Mouse (Mus musculus) small intestine, adult 2 months (tissue): ENCODE data around the gene Rsf1. TPM values are rescaled to one million over a fixed set of nuclear protein-coding genes. Genes with fewer than 3 reads are reported as not detected.
A peak's percentile ranks its signal among the peaks of the same experiment; 100 is the strongest.

ENCODE experiments used
- H3K27ac ChIP-seq: fragments of 200-500 bp; 2 replicates; pipeline ENCODE4 v1.5.1; 2012; ENCODE audit warnings: low read depth, low read length, control low read depth, inconsistent platforms; ENCODE audit not compliant: insufficient read depth
- H3K27me3 ChIP-seq: fragments of 200-500 bp; 2 replicates; pipeline ENCODE4 v1.6.1; 2012; ENCODE audit warnings: mild to moderate bottlenecking, moderate library complexity, low read length, inconsistent platforms; ENCODE audit not compliant: control insufficient read depth, insufficient read depth
- H3K36me3 ChIP-seq: fragments of 200-500 bp; 2 replicates; pipeline ENCODE4 v1.6.1; 2012; ENCODE audit warnings: mild to moderate bottlenecking, low read length, control low read depth, inconsistent platforms; ENCODE audit not compliant: control insufficient read depth, insufficient read depth
- H3K4me1 ChIP-seq: fragments of 200-500 bp; 2 replicates; pipeline ENCODE4 v1.6.1; 2012; ENCODE audit warnings: low read length, inconsistent platforms, mixed read lengths; ENCODE audit not compliant: control insufficient read depth, insufficient read depth, insufficient read length
- H3K4me3 ChIP-seq: fragments of 200-500 bp; 2 replicates; pipeline ENCODE4 v1.5.1; 2012; ENCODE audit warnings: low read depth, mild to moderate bottlenecking, control low read depth, inconsistent platforms, low read length, moderate library complexity
- CTCF ChIP-seq: fragments of 200-500 bp; IDR thresholded peaks from 2 replicates; pipeline ENCODE4 v1.5.1; 2012; ENCODE audit warnings: low read depth, mild to moderate bottlenecking, control low read depth, inconsistent platforms, low read length, moderate library complexity, mixed read lengths; ENCODE audit not compliant: insufficient replicate concordance, insufficient read length; ENCODE audit errors: extremely low read depth
- POLR2A ChIP-seq: fragments of 200-500 bp; IDR thresholded peaks from 2 replicates; pipeline ENCODE4 v1.6.1; 2012; ENCODE audit warnings: low read depth, mild to moderate bottlenecking, control low read depth, inconsistent platforms, low read length, moderate library complexity
- WGBS: fragments of 180-500 bp; shearing (Covaris S2); methylation state at CpG from one replicate; pipeline ENCODE4 v1.1.7; 2018; 5-methylcytosine and 5-hydroxymethylcytosine counted together
- polyA plus RNA-seq: library from polyadenylated mRNA; depleted of rRNA; stranded (reverse); fragments of >200 nt; gene quantifications from 2 replicates; pipeline ENCODE4 v1.2.3, GENCODE M21; 2012

Gene Rsf1
- polyA plus RNA-seq, 1 experiment, result 0.93 TPM

DNA sequence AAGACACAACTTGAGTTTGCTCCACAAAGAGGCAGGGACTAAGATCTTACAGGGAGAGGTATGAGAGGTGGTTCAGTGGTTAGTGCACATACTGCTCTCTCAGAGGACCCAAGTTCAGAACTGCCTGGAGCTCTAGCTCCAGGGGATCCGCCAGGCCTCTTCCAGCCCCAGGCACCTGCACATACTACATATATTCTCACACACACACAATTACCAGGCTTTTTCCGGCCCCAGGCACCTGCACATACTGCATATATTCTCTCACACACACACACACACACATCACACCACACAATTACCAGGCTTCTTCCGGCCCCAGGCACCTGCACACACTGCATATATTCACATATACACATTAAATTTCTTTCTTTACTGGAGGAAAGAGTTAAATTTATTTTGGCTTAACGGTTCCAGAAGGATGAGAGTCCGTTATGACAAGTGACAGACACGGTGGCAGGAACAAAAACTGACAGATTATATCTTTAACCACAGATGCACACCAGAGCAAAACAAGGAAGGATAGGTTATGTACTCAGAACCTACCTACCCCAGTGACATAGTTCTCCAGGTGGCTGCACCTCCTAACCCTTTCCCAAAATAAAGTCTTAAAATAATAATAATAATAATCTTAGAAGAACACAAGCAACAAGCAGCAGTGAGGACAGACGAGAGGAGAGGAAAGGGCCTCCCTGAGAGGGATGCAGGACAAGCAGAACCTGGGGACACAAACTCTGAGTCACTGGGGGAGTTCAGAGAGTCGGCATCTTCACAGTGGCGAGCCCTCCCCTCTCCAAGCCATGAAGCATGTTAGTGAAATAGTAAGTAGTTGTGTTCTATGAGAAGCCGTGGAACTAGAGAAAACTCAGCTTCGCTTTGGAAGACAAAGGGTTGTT, 144.2 kb downstream of the Rsf1 start:
- Histone ChIP-seq H3K27ac (no peak overlapping the region), H3K27me3 (no peaks in the 10 kb centered on the region), H3K4me1 (no peaks in the 10 kb centered on the region), H3K36me3 (peaks cover 26% of the 10 kb centered on the region), H3K4me3 (no peak overlapping the region)
- no peak for TF ChIP-seq POLR2A
- TF ChIP-seq CTCF, result no peak
- 79% methylated on average over 11 of the region's 11 CpGs for WGBS

DNA sequence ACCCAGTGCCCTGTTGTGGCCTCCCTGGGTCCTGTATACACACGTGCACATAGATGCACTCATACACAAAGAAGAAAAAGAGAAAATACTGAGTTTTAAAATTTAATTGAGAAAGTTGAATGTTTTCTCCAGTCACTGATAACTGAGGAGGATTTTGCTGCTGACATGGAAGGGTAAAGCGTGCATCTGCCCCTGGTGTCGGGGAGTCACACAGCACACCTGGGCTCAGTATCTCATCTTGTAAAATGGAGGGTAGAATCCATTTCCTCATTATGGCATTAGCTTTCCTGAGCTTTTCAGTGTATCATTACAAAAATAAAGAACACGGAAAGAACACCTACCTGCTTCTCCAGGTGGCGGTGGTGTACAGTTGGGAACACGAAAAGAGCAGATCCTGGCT, 145.7 kb downstream of the Rsf1 start:
- TF ChIP-seq POLR2A, result no peak
- TF ChIP-seq CTCF, result no peak
- Histone ChIP-seq H3K27me3 (no peaks in the 10 kb centered on the region), H3K4me3 (no peak overlapping the region), H3K36me3 (peaks cover 18% of the 10 kb centered on the region), H3K4me1 (no peaks in the 10 kb centered on the region; the same call in 1 of the 2 replicates), H3K27ac (no peak overlapping the region)
- 92% methylated on average over 6 of the region's 6 CpGs for WGBS

DNA sequence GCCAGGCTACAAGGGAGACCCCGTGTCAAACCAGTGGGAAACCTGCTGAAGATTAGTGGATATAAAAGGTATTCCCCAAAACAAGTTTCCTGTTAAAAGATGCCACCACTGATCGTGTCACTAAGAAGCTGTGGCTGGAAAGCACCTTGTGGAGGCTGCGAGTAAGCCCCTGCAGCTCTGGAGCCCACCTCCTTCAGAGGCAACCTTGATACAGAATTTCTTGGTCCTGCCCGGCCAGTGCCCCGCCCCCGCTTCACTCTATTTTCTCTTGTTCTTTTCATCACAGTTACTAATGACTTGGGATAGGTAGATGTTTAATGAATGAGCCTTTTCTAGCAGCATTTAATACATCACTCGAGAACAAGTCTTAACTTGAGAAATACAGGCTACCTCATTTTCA, 146.4 kb downstream of the Rsf1 start:
- no peak overlapping the region for H3K4me3 ChIP-seq
- peaks cover 3% of the 10 kb centered on the region; the same call in 1 of the 2 replicates for H3K4me1 ChIP-seq
- peaks cover 17% of the 10 kb centered on the region for H3K36me3 ChIP-seq
- no peak overlapping the region for H3K27ac ChIP-seq
- TF ChIP-seq CTCF (no peak), POLR2A (no peak)
- no peaks in the 10 kb centered on the region for H3K27me3 ChIP-seq
- 91% methylated on average over 7 of the region's 7 CpGs for WGBS

DNA sequence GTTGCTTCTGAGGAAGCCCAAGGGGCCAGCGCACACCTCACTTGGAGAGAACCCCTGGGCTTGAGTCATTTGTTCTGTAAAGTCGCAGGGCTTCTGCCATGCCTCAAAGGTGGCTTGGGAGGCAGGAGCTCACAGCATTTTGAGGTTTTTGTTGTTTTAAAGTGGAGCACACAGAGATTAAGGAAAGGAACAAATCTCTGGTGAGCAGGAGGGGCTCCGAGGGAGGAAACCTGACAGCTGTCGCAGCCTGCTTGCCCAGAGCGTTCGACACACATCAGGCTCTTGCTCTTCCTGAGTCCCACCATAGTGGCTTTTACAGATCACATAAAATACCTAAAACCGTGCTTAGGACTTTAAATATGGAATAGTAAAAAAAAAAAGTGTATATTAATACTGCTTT, 147.1 kb downstream of the Rsf1 start:
- no peak overlapping the region for H3K27ac ChIP-seq
- TF ChIP-seq POLR2A, result no peak
- no peak for TF ChIP-seq CTCF
- no peaks in the 10 kb centered on the region for H3K27me3 ChIP-seq
- no peak overlapping the region for H3K4me3 ChIP-seq
- peaks cover 16% of the 10 kb centered on the region for H3K36me3 ChIP-seq
- 84% methylated on average over 7 of the region's 7 CpGs for WGBS
- peaks cover 3% of the 10 kb centered on the region; the same call in 1 of the 2 replicates for H3K4me1 ChIP-seq

DNA sequence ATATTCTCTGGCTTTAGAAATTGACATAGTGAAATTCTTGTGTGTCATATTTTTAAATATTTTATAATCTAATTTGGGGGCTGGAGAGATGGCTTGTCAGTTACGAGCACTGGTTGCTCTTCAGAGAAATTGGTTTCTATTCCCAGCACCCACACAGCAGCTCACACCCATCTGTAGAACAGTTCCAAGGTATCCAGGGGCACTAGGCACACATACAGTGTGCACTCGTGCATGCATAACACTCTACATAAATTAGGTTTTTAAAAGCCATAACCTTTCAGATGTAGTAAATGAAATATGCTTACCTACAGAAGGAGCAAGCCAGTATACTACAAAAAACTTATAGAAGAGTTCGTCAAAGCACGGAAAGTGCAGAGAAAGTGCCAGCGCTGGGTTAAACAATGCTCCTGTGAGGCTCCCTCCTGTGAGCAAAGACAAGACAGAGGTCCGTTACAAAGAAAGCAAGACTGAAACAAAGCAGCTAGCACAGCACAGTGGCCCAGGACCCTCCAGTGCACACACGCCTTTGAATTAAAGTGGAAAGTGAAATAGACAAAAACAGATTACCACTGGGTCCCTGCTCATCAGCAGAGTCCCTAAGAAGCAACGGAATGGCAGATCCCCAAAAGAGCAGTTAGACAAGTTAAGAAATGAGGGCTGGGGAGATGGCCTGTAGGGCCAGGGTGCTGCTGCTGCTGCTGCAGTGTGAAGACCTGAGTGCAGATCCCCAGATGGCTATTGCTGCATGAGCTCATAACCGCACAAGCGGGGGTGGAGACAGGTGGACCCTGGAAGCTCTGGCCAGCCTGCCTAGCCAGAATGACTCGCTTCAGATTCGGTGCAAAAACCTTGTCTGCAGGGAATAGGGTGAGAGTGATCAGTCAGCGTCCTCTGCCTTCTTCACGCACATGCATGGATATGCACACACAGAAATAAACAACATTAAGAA, 149.3 kb downstream of the Rsf1 start:
- no peak for TF ChIP-seq CTCF
- TF ChIP-seq POLR2A, result no peak
- H3K4me1 ChIP-seq, result peaks cover 3% of the 10 kb centered on the region; the same call in 1 of the 2 replicates
- no peaks in the 10 kb centered on the region for H3K27me3 ChIP-seq
- WGBS, result 87% methylated on average over 14 of the region's 14 CpGs
- H3K27ac ChIP-seq, result no peak overlapping the region
- no peak overlapping the region for H3K4me3 ChIP-seq
- H3K36me3 ChIP-seq, result peaks cover 13% of the 10 kb centered on the region

DNA sequence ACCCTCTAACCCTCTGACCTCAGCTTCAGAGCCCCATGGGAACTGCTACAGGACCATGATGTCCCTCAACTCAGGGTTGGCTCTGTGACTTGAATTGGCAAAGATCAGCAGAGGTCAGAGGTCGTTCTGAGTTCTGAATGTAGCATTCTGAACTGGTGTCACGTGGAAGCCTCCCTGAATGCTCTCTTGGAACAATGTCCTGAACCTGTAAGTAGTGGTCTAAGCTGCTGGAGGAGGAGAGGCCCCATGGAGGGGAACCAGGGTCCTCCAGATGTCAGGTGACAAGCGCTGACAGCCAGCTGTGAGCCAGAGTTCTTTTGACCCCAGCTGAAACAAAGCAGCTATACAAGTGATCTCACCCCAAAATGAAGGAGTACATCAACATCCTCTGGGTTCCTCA, 150.7 kb downstream of the Rsf1 start:
- peaks cover 3% of the 10 kb centered on the region; the same call in 1 of the 2 replicates for H3K4me1 ChIP-seq
- WGBS, result 64% methylated on average over 3 of the region's 3 CpGs
- TF ChIP-seq POLR2A (no peak), CTCF (no peak)
- H3K4me3 ChIP-seq, result no peak overlapping the region
- H3K27ac ChIP-seq, result no peak overlapping the region
- H3K27me3 ChIP-seq, result no peaks in the 10 kb centered on the region
- H3K36me3 ChIP-seq, result peaks cover 13% of the 10 kb centered on the region

DNA sequence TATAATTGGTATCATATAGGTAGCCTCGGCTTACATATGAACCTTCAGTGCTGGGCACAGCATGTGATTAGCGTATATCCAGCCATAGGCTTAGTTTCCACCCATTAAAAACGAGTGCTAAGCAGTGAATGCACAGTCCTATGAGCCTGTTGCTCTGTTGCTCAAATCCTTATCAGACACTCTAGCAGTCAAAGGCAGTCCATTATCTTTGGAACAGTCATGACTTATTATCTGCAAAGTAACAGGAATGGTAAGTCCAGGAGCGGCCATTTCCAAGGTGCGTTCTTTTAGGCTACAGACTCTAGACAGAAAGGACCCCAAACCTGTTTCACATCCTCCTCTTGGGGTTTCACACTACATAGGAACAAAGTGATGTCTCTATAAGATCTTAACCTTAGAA, 153.9 kb downstream of the Rsf1 start:
- TF ChIP-seq CTCF, result no peak
- no peak for TF ChIP-seq POLR2A
- Histone ChIP-seq H3K4me3 (no peak overlapping the region), H3K4me1 (peaks cover 3% of the 10 kb centered on the region; the same call in 1 of the 2 replicates), H3K27me3 (no peaks in the 10 kb centered on the region), H3K36me3 (no peaks in the 10 kb centered on the region), H3K27ac (peak overlapping the region; percentile 46; the same call in 1 of the 2 replicates)
- WGBS, result 60% methylated on average over 5 of the region's 5 CpGs
